Mouse (Mus musculus) erythroblast, embryonic 14.5 days (primary cell): ENCODE data around the gene Tuft1.
"Not testable (repeated sequence)": the region's sequence is repeated elsewhere in the genome, so short reads cannot be mapped to it uniquely, and the experiment has no call there.

Source experiments
- GATA1 ChIP-seq: IDR thresholded peaks from 2 replicates; pipeline ENCODE4 v1.6.1; 2012; ENCODE audit warnings: low read length, inconsistent platforms, mixed read lengths
- TAL1 ChIP-seq: IDR thresholded peaks from 3 replicates; pipeline ENCODE4 v1.6.1; 2012; ENCODE audit warnings: low read length, inconsistent platforms, mixed read lengths

DNA sequence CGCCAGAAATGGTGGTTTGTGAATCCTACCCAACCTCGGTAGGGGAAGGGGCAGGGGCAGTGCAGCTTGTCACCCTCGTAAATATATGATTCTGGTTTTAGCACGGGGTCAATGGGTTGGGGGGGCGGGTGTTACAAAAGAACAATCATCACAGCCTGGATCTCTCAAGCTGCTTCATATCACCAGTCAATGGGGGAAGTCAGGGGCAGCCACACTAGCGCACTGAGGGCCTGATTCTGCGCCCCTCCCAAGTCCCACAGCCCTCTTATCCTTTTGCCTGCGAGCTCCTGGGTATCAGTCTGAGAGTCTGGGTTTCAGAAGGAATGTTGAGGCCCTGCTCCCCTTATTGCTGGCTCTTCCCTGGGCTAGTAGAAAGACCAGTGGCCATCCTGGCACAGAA is 35.2 kb upstream of the Tuft1 start:
- TF ChIP-seq TAL1, GATA1: not testable (repeated sequence)
